31 mouse cellular contexts compared by ENCODE assay signal in the genomic region with DNA sequence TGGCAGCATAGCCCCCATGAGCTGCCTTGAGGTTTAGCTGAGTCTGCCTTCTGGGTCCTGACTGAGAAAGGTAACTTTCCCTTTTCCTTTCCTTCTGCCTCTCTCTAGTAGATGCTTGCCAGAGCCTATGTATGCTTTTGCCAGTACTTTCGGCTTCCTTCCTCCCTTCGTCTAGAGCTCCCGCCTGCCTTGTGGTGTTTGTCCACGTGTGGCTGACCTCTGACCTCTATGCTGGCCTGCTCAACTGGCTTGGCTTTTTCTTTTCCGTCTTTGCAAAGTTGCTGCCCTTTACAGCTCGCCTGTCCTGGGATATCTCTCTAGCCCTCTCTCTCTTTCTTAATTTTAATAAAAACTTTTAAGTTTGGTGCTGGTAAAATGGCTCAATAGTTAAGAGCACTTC. TPM values are rescaled to one million over a fixed set of nuclear protein-coding genes. Genes with fewer than 3 reads are reported as not detected.
A peak's percentile ranks its signal among the peaks of the same experiment; 100 is the strongest.
DNase-seq lines count a peak whose midpoint lies in the region; ATAC-seq and TF ChIP-seq lines count a peak whose summit lies in the region.
"Had no signal": no experiment of that assay in that cellular context is flagged by ENCODE, and none has a peak within 500 bp of the region (broad histone marks: within the 10 kb centered on the region; RNA-seq: fewer than 3 reads in every experiment).

No protein-coding gene starts in this region.

- H3K36me3 ChIP-seq in heart, embryonic 10.5 days: no peaks in the 10 kb centered on the region
- no peaks in the 10 kb centered on the region for H3K36me3 ChIP-seq in lung, postnatal 0 days (ENCODE audit: insufficient read depth, low read length)
- H3K36me3 ChIP-seq in liver, embryonic 14.5 days (replicated peaks; ENCODE audit: control insufficient read depth, insufficient read depth, low read depth): no peaks in the 10 kb centered on the region
- H3K36me3 ChIP-seq: embryonic facial prominence, embryonic 12.5 days; G1E; hindbrain, embryonic 13.5 days; neural tube, embryonic 13.5 days had no signal

- WGBS in heart, embryonic 10.5 days: 48% methylated on average over 6 of the region's 6 CpGs
- 24% methylated on average over 6 of the region's 6 CpGs for WGBS in lung, postnatal 0 days
- WGBS in liver, embryonic 14.5 days (ENCODE audit: insufficient replicate concordance): 56% methylated on average over 6 of the region's 6 CpGs

- H3K4me2 ChIP-seq in lung, postnatal 0 days (replicated peaks; ENCODE audit: low read depth, low read length): no peak overlapping the region
- no peak overlapping the region for H3K4me2 ChIP-seq in liver, embryonic 14.5 days (ENCODE audit: low read depth)
- H3K4me2 ChIP-seq: embryonic facial prominence, embryonic 12.5 days; forebrain, embryonic 13.5 days; hindbrain, embryonic 13.5 days; lung, embryonic 14.5 days; neural tube, embryonic 13.5 days had no signal

- no peaks in the 10 kb centered on the region for H3K9me3 ChIP-seq in heart, embryonic 10.5 days
- H3K9me3 ChIP-seq in lung, postnatal 0 days (ENCODE audit: low read length): no peaks in the 10 kb centered on the region
- H3K9me3 ChIP-seq in liver, embryonic 14.5 days (ENCODE audit: control insufficient read depth, low read length): no peaks in the 10 kb centered on the region
- H3K9me3 ChIP-seq: embryonic facial prominence, embryonic 12.5 days; forebrain, embryonic 13.5 days; G1E; hindbrain, embryonic 13.5 days; neural tube, embryonic 13.5 days had no signal

- H3K4me3 ChIP-seq in heart, embryonic 10.5 days: no peak overlapping the region
- no peak overlapping the region for H3K4me3 ChIP-seq in lung, postnatal 0 days (ENCODE audit: low read depth, low read length)
- no peak overlapping the region for H3K4me3 ChIP-seq in liver, embryonic 14.5 days (ENCODE audit: insufficient read depth in 1 of 2, low read depth in 2 of 2, low read length in 2 of 2)
- H3K4me3 ChIP-seq: embryonic facial prominence, embryonic 12.5 days; erythroblast, embryonic 14.5 days; forebrain, embryonic 13.5 days; heart, adult 2 months; hindbrain, embryonic 13.5 days; megakaryocyte, embryonic 14.5 days; neural tube, embryonic 13.5 days had no signal

- TF ChIP-seq CTCF in lung, postnatal 0 days (IDR thresholded peaks at IDR 0.05): no peak
- TF ChIP-seq CTCF in liver, embryonic 14.5 days (IDR thresholded peaks at IDR 0.05; ENCODE audit: low read depth): no peak

- TF ChIP-seq EP300 in lung, postnatal 0 days (IDR thresholded peaks at IDR 0.05): no peak
- no peak for TF ChIP-seq EP300 in liver, embryonic 14.5 days (IDR thresholded peaks at IDR 0.05; ENCODE audit: low read depth)

- intact Hi-C loops in heart, postnatal 36 days (cut with DNase I): no loop called here

- peak; percentile 68 for DNase-seq in heart, embryonic 10.5 days (ENCODE audit: low spot score)
- no peak for DNase-seq in heart, postnatal 36 days
- DNase-seq in lung, postnatal 0 days (ENCODE audit: low spot score): peak; percentile 14
- DNase-seq in lung, postnatal 14 days: no peak
- peak; percentile 25 for DNase-seq in embryo, embryonic 11 days
- DNase-seq in liver, embryonic 14.5 days (ENCODE audit: low read depth in 3 of 3, low spot score in 3 of 3): no peak
- DNase-seq in layer of hippocampus, postnatal 14 days (ENCODE audit: low spot score in 2 of 2): no peak
- DNase-seq in cerebellum, postnatal 14 days: no peak
- DNase-seq: adrenal gland, postnatal 36 days; cerebellum, adult 11-12 months; cerebellum, postnatal 25 days; gastrocnemius, postnatal 10 days; heart, adult 2 months; kidney, adult 8-10 months; kidney, postnatal 25 days; lung, embryonic 14.5 days; midbrain, embryonic 14.5 days; right cerebral cortex, adult 18-20 months; thymus, postnatal 25 days had no signal

- H3K4me1 ChIP-seq in heart, embryonic 10.5 days: no peaks in the 10 kb centered on the region
- H3K4me1 ChIP-seq in lung, postnatal 0 days (ENCODE audit: insufficient read depth, low read depth, low read length): no peaks in the 10 kb centered on the region
- H3K4me1 ChIP-seq in liver, embryonic 14.5 days (replicated peaks; ENCODE audit: control insufficient read depth in 2 of 2, insufficient read depth in 2 of 2, low read length in 1 of 2): peaks cover 10 to 19% of the 10 kb centered on the region in 2 experiments
- H3K4me1 ChIP-seq: embryonic facial prominence, embryonic 12.5 days; forebrain, embryonic 13.5 days; hindbrain, embryonic 13.5 days; neural tube, embryonic 13.5 days had no signal

- no peaks in the 10 kb centered on the region for H3K27me3 ChIP-seq in heart, embryonic 10.5 days (ENCODE audit: insufficient read depth, poor library complexity, severe bottlenecking)
- no peaks in the 10 kb centered on the region for H3K27me3 ChIP-seq in lung, postnatal 0 days (replicated peaks; ENCODE audit: insufficient read depth, low read length)
- H3K27me3 ChIP-seq in liver, embryonic 14.5 days (ENCODE audit: control insufficient read depth, insufficient read depth, low read length): no peaks in the 10 kb centered on the region
- H3K27me3 ChIP-seq: embryonic facial prominence, embryonic 12.5 days; forebrain, embryonic 13.5 days; hindbrain, embryonic 13.5 days; megakaryocyte, embryonic 14.5 days; neural tube, embryonic 13.5 days had no signal

- no peak overlapping the region for H3K27ac ChIP-seq in heart, embryonic 10.5 days
- H3K27ac ChIP-seq in lung, postnatal 0 days (ENCODE audit: low read length): no peak overlapping the region
- H3K27ac ChIP-seq in liver, embryonic 14.5 days: peak overlapping the region; percentile 11; the same call in 1 of the 2 replicates
- H3K27ac ChIP-seq: embryonic facial prominence, embryonic 12.5 days; forebrain, embryonic 13.5 days; heart, adult 2 months; hindbrain, embryonic 13.5 days; neural tube, embryonic 13.5 days had no signal

- ATAC-seq in lung, postnatal 0 days: no peak
- ATAC-seq in liver, embryonic 14.5 days (ENCODE audit: insufficient read depth): no peak
- ATAC-seq: activated CD4-positive, CD25-positive, alpha-beta regulatory T cell, adult 4 months; forebrain, embryonic 13.5 days had no signal

- no peak overlapping the region for H3K9ac ChIP-seq in lung, postnatal 0 days (replicated peaks; ENCODE audit: low read depth)
- H3K9ac ChIP-seq in liver, embryonic 14.5 days (replicated peaks): no peak overlapping the region
- H3K9ac ChIP-seq: embryonic facial prominence, embryonic 12.5 days; forebrain, embryonic 13.5 days; hindbrain, embryonic 13.5 days; lung, embryonic 14.5 days; neural tube, embryonic 13.5 days had no signal

RNA-seq across cellular contexts. Expression of a gene that starts 15.7 kb away (rescaled TPM):
- polyA plus RNA-seq in heart, embryonic 10.5 days (2016; fragmentation: Nextera tagmentation; extraction: Ambion mirVana): 64.6 and 97.9 TPM in 2 replicates
- 10 to 100 TPM; 64.1 to 65.2 TPM for total RNA-seq in heart, postnatal 36 days (2021)
- polyA plus RNA-seq in lung, postnatal 0 days (2015; fragmentation: Nextera tagmentation; extraction: Ambion mirVana): 34.2 and 37.4 TPM in 2 replicates
- polyA plus RNA-seq in liver, embryonic 14.5 days (2012; rRNA removed): 29.3 and 36.1 TPM in 2 replicates
- 44.4 and 48.5 TPM in 2 replicates for polyA plus RNA-seq in liver, embryonic 14.5 days (2014; fragmentation: Nextera tagmentation; extraction: Ambion mirVana)
- 10 to 100 TPM; 92.4 to 95.1 TPM for total RNA-seq in layer of hippocampus, postnatal 14 days (2021)

RNA-seq across cellular contexts. Expression of a gene that starts 43.8 kb away (rescaled TPM):
- not detected in 2 replicates for polyA plus RNA-seq in heart, embryonic 10.5 days (2016; fragmentation: Nextera tagmentation; extraction: Ambion mirVana)
- not detected for total RNA-seq in heart, postnatal 36 days (2021)
- polyA plus RNA-seq in lung, postnatal 0 days (2015; fragmentation: Nextera tagmentation; extraction: Ambion mirVana): not detected in 2 replicates
- not detected in 2 replicates for polyA plus RNA-seq in liver, embryonic 14.5 days (2012; rRNA removed)
- polyA plus RNA-seq in liver, embryonic 14.5 days (2014; fragmentation: Nextera tagmentation; extraction: Ambion mirVana): not detected in 2 replicates
- total RNA-seq in layer of hippocampus, postnatal 14 days (2021): not detected
- total RNA-seq: adrenal gland, postnatal 36 days; G1E; heart, adult 2 months; layer of hippocampus, postnatal 10 days; left cerebral cortex, postnatal 14 days had no signal
- polyA plus RNA-seq: activated CD4-positive, CD25-positive, alpha-beta regulatory T cell, adult 4 months; embryonic facial prominence, embryonic 12.5 days; erythroblast, embryonic 14.5 days; G1E; heart, embryonic 16.5 days; hindbrain, embryonic 13.5 days; intestine, embryonic 14.5 days; lung, embryonic 14.5 days; midbrain, embryonic 14.5 days had no signal

RNA-seq across cellular contexts. Expression of a gene that starts 52.9 kb away (rescaled TPM):
- 6.7 and 7.9 TPM in 2 replicates for polyA plus RNA-seq in heart, embryonic 10.5 days (2016; fragmentation: Nextera tagmentation; extraction: Ambion mirVana)
- total RNA-seq in heart, postnatal 36 days (2021): 10 to 100 TPM; 10.8 to 14.9 TPM
- 10.0 and 10.5 TPM in 2 replicates for polyA plus RNA-seq in lung, postnatal 0 days (2015; fragmentation: Nextera tagmentation; extraction: Ambion mirVana)
- 1.8 and 1.9 TPM in 2 replicates for polyA plus RNA-seq in liver, embryonic 14.5 days (2012; rRNA removed)
- polyA plus RNA-seq in liver, embryonic 14.5 days (2014; fragmentation: Nextera tagmentation; extraction: Ambion mirVana): 1.9 and 2.4 TPM in 2 replicates
- total RNA-seq in layer of hippocampus, postnatal 14 days (2021): 10 to 100 TPM; 26.9 to 33.6 TPM

Comparison
In these comparisons a context has a peak if more than half of its experiments do, and no peak if none do; other contexts are left out.
1. DNase-seq: peak in heart, embryonic 10.5 days (single experiment), lung, postnatal 0 days (single experiment) and embryo, embryonic 11 days (single experiment); none in heart, postnatal 36 days (0 of 2), lung, postnatal 14 days (single experiment), liver, embryonic 14.5 days (0 of 3), layer of hippocampus, postnatal 14 days (0 of 2) and cerebellum, postnatal 14 days (0 of 2).